Mouse (Mus musculus): ENCODE measurements around the gene Cdkal1. TPM values are rescaled to one million over a fixed set of nuclear protein-coding genes. Genes with fewer than 3 reads are reported as not detected.

Gene Cdkal1
- polyA plus RNA-seq, 1 experiment = 3.3 TPM

- Histone ChIP-seq H3K27ac (ENCODE audit: control insufficient read depth, insufficient read depth, low read length) (no peak overlapping the region), H3K27me3 (ENCODE audit: control insufficient read depth, insufficient read depth, low read length) (no peaks in the 10 kb centered on the region), H3K4me3 (ENCODE audit: control insufficient read depth, insufficient read depth, low read length) (no peak overlapping the region), H3K36me3 (ENCODE audit: control insufficient read depth, insufficient read depth, low read length) (no peaks in the 10 kb centered on the region), H3K4me1 (replicated peaks; ENCODE audit: control insufficient read depth, insufficient read depth, low read length) (no peaks in the 10 kb centered on the region)
- TF ChIP-seq POLR2A (IDR thresholded peaks at IDR 0.05; ENCODE audit: control insufficient read depth, extremely low read depth, insufficient read depth, low read length, poor library complexity) (no peak), CTCF (IDR thresholded peaks at IDR 0.05; ENCODE audit: borderline replicate concordance, control insufficient read depth, extremely low read depth, insufficient read depth, low read length, poor library complexity) (no peak)
- 84% methylated on average over 5 of the region's 5 CpGs for WGBS
- DNase-seq = no peak
These were observed 484.6 kb downstream of the Cdkal1 start for GRCm38 (mm10) chr13:29370731-29371465.

- Histone ChIP-seq H3K4me1 (replicated peaks; ENCODE audit: control insufficient read depth, insufficient read depth, low read length) (no peaks in the 10 kb centered on the region), H3K4me3 (ENCODE audit: control insufficient read depth, insufficient read depth, low read length) (no peak overlapping the region)
- 92% methylated on average over 6 of the region's 6 CpGs for WGBS
These were observed 486.7 kb downstream of the Cdkal1 start for GRCm38 (mm10) chr13:29368806-29369205.

GRCm38 (mm10) chr13:29364901-29365625, 490.4 kb downstream of the Cdkal1 start:
- no peak for TF ChIP-seq CTCF (IDR thresholded peaks at IDR 0.05; ENCODE audit: borderline replicate concordance, control insufficient read depth, extremely low read depth, insufficient read depth, low read length, poor library complexity)
- no peak for TF ChIP-seq POLR2A (IDR thresholded peaks at IDR 0.05; ENCODE audit: control insufficient read depth, extremely low read depth, insufficient read depth, low read length, poor library complexity)
- DNase-seq = no peak
- Histone ChIP-seq H3K27ac (ENCODE audit: control insufficient read depth, insufficient read depth, low read length) (no peak overlapping the region), H3K36me3 (ENCODE audit: control insufficient read depth, insufficient read depth, low read length) (no peaks in the 10 kb centered on the region), H3K27me3 (ENCODE audit: control insufficient read depth, insufficient read depth, low read length) (no peaks in the 10 kb centered on the region), H3K4me1 (replicated peaks; ENCODE audit: control insufficient read depth, insufficient read depth, low read length) (no peaks in the 10 kb centered on the region), H3K4me3 (ENCODE audit: control insufficient read depth, insufficient read depth, low read length) (no peak overlapping the region)
- 95% methylated on average over 13 of the region's 13 CpGs for WGBS

More at GRCm38 (mm10) chr13:29368806-29369205, 486.7 kb downstream of the Cdkal1 start:
- DNase-seq = no peak
- no peak for TF ChIP-seq CTCF (IDR thresholded peaks at IDR 0.05; ENCODE audit: borderline replicate concordance, control insufficient read depth, extremely low read depth, insufficient read depth, low read length, poor library complexity)
- no peak for TF ChIP-seq POLR2A (IDR thresholded peaks at IDR 0.05; ENCODE audit: control insufficient read depth, extremely low read depth, insufficient read depth, low read length, poor library complexity)
- Histone ChIP-seq H3K27ac (ENCODE audit: control insufficient read depth, insufficient read depth, low read length) (no peak overlapping the region), H3K27me3 (ENCODE audit: control insufficient read depth, insufficient read depth, low read length) (no peaks in the 10 kb centered on the region), H3K36me3 (ENCODE audit: control insufficient read depth, insufficient read depth, low read length) (no peaks in the 10 kb centered on the region)

- TF ChIP-seq POLR2A (IDR thresholded peaks at IDR 0.05; ENCODE audit: control insufficient read depth, extremely low read depth, insufficient read depth, low read length, poor library complexity) (no peak), CTCF (IDR thresholded peaks at IDR 0.05; ENCODE audit: borderline replicate concordance, control insufficient read depth, extremely low read depth, insufficient read depth, low read length, poor library complexity) (no peak)
- no peak overlapping the region for H3K27ac ChIP-seq (ENCODE audit: control insufficient read depth, insufficient read depth, low read length)
- H3K4me1 ChIP-seq (replicated peaks; ENCODE audit: control insufficient read depth, insufficient read depth, low read length) = no peaks in the 10 kb centered on the region
- H3K27me3 ChIP-seq (ENCODE audit: control insufficient read depth, insufficient read depth, low read length) = no peaks in the 10 kb centered on the region
- WGBS = 81% methylated on average over 6 of the region's 6 CpGs
- no peaks in the 10 kb centered on the region for H3K36me3 ChIP-seq (ENCODE audit: control insufficient read depth, insufficient read depth, low read length)
- DNase-seq = no peak
- no peak overlapping the region for H3K4me3 ChIP-seq (ENCODE audit: control insufficient read depth, insufficient read depth, low read length)
These were observed 491.5 kb downstream of the Cdkal1 start for GRCm38 (mm10) chr13:29364009-29364408.

GRCm38 (mm10) chr13:29361842-29362241, 493.6 kb downstream of the Cdkal1 start:
- Histone ChIP-seq H3K4me3 (ENCODE audit: control insufficient read depth, insufficient read depth, low read length) (no peak overlapping the region), H3K27ac (ENCODE audit: control insufficient read depth, insufficient read depth, low read length) (no peak overlapping the region), H3K27me3 (ENCODE audit: control insufficient read depth, insufficient read depth, low read length) (no peaks in the 10 kb centered on the region), H3K4me1 (replicated peaks; ENCODE audit: control insufficient read depth, insufficient read depth, low read length) (0 out of 2 replicates have a peak, but pooled peaks cover 2% of the 10 kb centered on the region), H3K36me3 (ENCODE audit: control insufficient read depth, insufficient read depth, low read length) (no peaks in the 10 kb centered on the region)
- TF ChIP-seq CTCF (IDR thresholded peaks at IDR 0.05; ENCODE audit: borderline replicate concordance, control insufficient read depth, extremely low read depth, insufficient read depth, low read length, poor library complexity) (no peak), POLR2A (IDR thresholded peaks at IDR 0.05; ENCODE audit: control insufficient read depth, extremely low read depth, insufficient read depth, low read length, poor library complexity) (no peak)
- 96% methylated on average over 4 of the region's 4 CpGs for WGBS
- DNase-seq = no peak

- H3K4me1 ChIP-seq (replicated peaks; ENCODE audit: control insufficient read depth, insufficient read depth, low read length) = 0 out of 2 replicates have a peak, but pooled peaks cover 2% of the 10 kb centered on the region
- 97% methylated on average over 10 of the region's 10 CpGs for WGBS
- TF ChIP-seq POLR2A (IDR thresholded peaks at IDR 0.05; ENCODE audit: control insufficient read depth, extremely low read depth, insufficient read depth, low read length, poor library complexity) (no peak), CTCF (IDR thresholded peaks at IDR 0.05; ENCODE audit: borderline replicate concordance, control insufficient read depth, extremely low read depth, insufficient read depth, low read length, poor library complexity) (no peak)
These were observed 494.6 kb downstream of the Cdkal1 start for GRCm38 (mm10) chr13:29360899-29361298.

More at GRCm38 (mm10) chr13:29360899-29361298, 494.6 kb downstream of the Cdkal1 start:
- Histone ChIP-seq H3K36me3 (ENCODE audit: control insufficient read depth, insufficient read depth, low read length) (no peaks in the 10 kb centered on the region), H3K4me3 (ENCODE audit: control insufficient read depth, insufficient read depth, low read length) (no peak overlapping the region), H3K27ac (ENCODE audit: control insufficient read depth, insufficient read depth, low read length) (no peak overlapping the region), H3K27me3 (ENCODE audit: control insufficient read depth, insufficient read depth, low read length) (no peaks in the 10 kb centered on the region)
- no peak for DNase-seq

Data from thymus, adult 2 months (tissue).